In the genomic region with DNA sequence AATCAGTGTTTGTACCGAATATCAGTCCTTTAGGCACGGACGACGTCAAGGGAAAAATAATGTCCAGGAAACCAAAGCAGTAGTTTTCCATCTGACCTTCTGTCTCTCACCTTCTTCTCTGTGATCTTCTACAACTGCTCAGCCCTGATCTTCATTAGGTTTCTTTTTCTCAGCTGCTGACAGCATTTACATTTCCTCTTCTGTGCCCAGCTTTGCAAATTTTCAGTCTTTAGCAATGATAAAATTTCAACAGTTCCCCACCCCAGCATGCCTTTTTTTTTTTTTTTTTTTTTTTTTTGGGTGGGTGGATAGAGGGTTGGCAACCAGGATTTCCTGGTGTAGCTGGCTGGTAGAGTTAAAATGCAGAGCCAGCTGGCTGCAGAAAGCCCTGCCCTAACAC, we compare ENCODE assay signal across 23 mouse cellular contexts. TPM values are rescaled to one million over a fixed set of nuclear protein-coding genes. Genes with fewer than 3 reads are reported as not detected.
DNase-seq lines count a peak whose midpoint lies in the region; ATAC-seq lines count a peak whose summit lies in the region.
"Not testable (repeated sequence)": the region's sequence is repeated elsewhere in the genome, so short reads cannot be mapped to it uniquely, and the experiment has no call there.
"Had no signal": no experiment of that assay in that cellular context is flagged by ENCODE, and none has a peak within 500 bp of the region (broad histone marks: within the 10 kb centered on the region; RNA-seq: fewer than 3 reads in every experiment).

No protein-coding gene starts in this region.

- not testable (repeated sequence) for H3K36me3 ChIP-seq in forebrain, embryonic 11.5 days (ENCODE audit: control insufficient read depth, insufficient read depth, low read length)

- H3K27me3 ChIP-seq in forebrain, embryonic 11.5 days (ENCODE audit: control insufficient read depth, insufficient read depth, low read length): not testable (repeated sequence)

- ATAC-seq in common myeloid progenitor, adult 5-6 weeks (replicated peaks; ENCODE audit: low read depth, poor library complexity, severe bottlenecking): 0 out of 2 replicates have a peak, but pooled peaks have one; percentile 19
- ATAC-seq in forebrain, embryonic 11.5 days (replicated peaks; ENCODE audit: low FRiP score): 0 out of 2 replicates have a peak, but pooled peaks have one; percentile 19
- peak; percentile 62 for ATAC-seq in granulocyte monocyte progenitor cell, adult 5-6 weeks (replicated peaks; ENCODE audit: poor library complexity, severe bottlenecking)
- peak; percentile 62 for ATAC-seq in megakaryocyte, adult 5-6 weeks (ENCODE audit: poor library complexity, severe bottlenecking)
- peak; percentile 57 for ATAC-seq in megakaryocyte progenitor cell, adult 5-6 weeks (replicated peaks; ENCODE audit: poor library complexity)
- ATAC-seq in monocyte, adult 5-6 weeks (replicated peaks; ENCODE audit: insufficient number of reproducible peaks, low FRiP score, low TSS enrichment, poor library complexity, severe bottlenecking): peak; percentile 15; the same call in 1 of the 2 replicates

- not testable (repeated sequence) for H3K27ac ChIP-seq in forebrain, embryonic 11.5 days (ENCODE audit: low read depth, low read length)

- no CpG with 5 or more reads among the region's 4 CpGs for WGBS in forebrain, embryonic 11.5 days

- H3K9ac ChIP-seq in forebrain, embryonic 11.5 days (ENCODE audit: low read length): not testable (repeated sequence)

- not testable (repeated sequence) for H3K4me3 ChIP-seq in forebrain, embryonic 11.5 days (ENCODE audit: low read depth, low read length)

- not testable (repeated sequence) for DNase-seq in forebrain, embryonic 11.5 days (ENCODE audit: low spot score)

- H3K9me3 ChIP-seq in forebrain, embryonic 11.5 days (ENCODE audit: control insufficient read depth, low read length): not testable (repeated sequence)

- H3K4me1 ChIP-seq in forebrain, embryonic 11.5 days (replicated peaks; ENCODE audit: control insufficient read depth, insufficient read depth, low read length): not testable (repeated sequence)

- H3K4me2 ChIP-seq in forebrain, embryonic 11.5 days (ENCODE audit: low read depth, low read length, severe bottlenecking): not testable (repeated sequence)

RNA-seq across cellular contexts. Expression of gene Gm36079, which starts 27.6 kb away (rescaled TPM):
- total RNA-seq in common myeloid progenitor, adult 5-6 weeks (2017): not detected in 2 replicates
- polyA plus RNA-seq in forebrain, embryonic 11.5 days (2014; fragmentation: Nextera tagmentation; extraction: Ambion mirVana): not detected in 2 replicates
- total RNA-seq in granulocyte monocyte progenitor cell, adult 5-6 weeks (2014; fragmentation: Nextera tagmentation): not detected in 2 replicates
- not detected in 2 replicates for total RNA-seq in granulocyte monocyte progenitor cell, adult 5-6 weeks (2017)
- total RNA-seq in megakaryocyte, adult 5-6 weeks (2015): not detected in 2 replicates
- 0.49 TPM in 1 of 2 replicates, not detected in the other for total RNA-seq in megakaryocyte, adult 5-6 weeks (2017)
- total RNA-seq in megakaryocyte progenitor cell, adult 5-6 weeks (2015): 3.7 TPM in 1 of 2 replicates, not detected in the other
- total RNA-seq in megakaryocyte progenitor cell, adult 5-6 weeks (2017): not detected in 2 replicates
- total RNA-seq in monocyte, adult 5-6 weeks (2017): 4.4 TPM in 1 of 3 replicates, not detected in the others
- total RNA-seq: adrenal gland, adult 18-20 months; adrenal gland, adult 2 months; adrenal gland, adult 8-10 months; adrenal gland, postnatal 10 days; adrenal gland, postnatal 14 days; adrenal gland, postnatal 25 days; adrenal gland, postnatal 36 days; adrenal gland, postnatal 4 days; CH12.LX; ES-E14; MEL had no signal
- polyA plus RNA-seq: activated CD4-positive, CD25-positive, alpha-beta regulatory T cell, adult 4 months; brain, embryonic 14.5 days; C2C12; CD4-positive, CD25-positive, alpha-beta regulatory T cell, adult 4 months; G1E; Patski had no signal

RNA-seq across cellular contexts. Expression of gene B020031M17Rik, which starts 48.6 kb away (rescaled TPM):
- total RNA-seq in common myeloid progenitor, adult 5-6 weeks (2017): not detected in 2 replicates
- not detected in 2 replicates for polyA plus RNA-seq in forebrain, embryonic 11.5 days (2014; fragmentation: Nextera tagmentation; extraction: Ambion mirVana)
- total RNA-seq in granulocyte monocyte progenitor cell, adult 5-6 weeks (2014; fragmentation: Nextera tagmentation): not detected in 2 replicates
- total RNA-seq in granulocyte monocyte progenitor cell, adult 5-6 weeks (2017): not detected in 2 replicates
- total RNA-seq in megakaryocyte, adult 5-6 weeks (2015): not detected in 2 replicates
- not detected in 2 replicates for total RNA-seq in megakaryocyte, adult 5-6 weeks (2017)
- total RNA-seq in megakaryocyte progenitor cell, adult 5-6 weeks (2015): not detected in 2 replicates
- total RNA-seq in megakaryocyte progenitor cell, adult 5-6 weeks (2017): not detected in 2 replicates
- not detected in 3 replicates for total RNA-seq in monocyte, adult 5-6 weeks (2017)
- total RNA-seq: adrenal gland, adult 18-20 months; adrenal gland, adult 2 months; adrenal gland, adult 8-10 months; adrenal gland, postnatal 10 days; adrenal gland, postnatal 14 days; adrenal gland, postnatal 25 days; adrenal gland, postnatal 36 days; adrenal gland, postnatal 4 days; G1E; MEL had no signal
- polyA plus RNA-seq: activated CD4-positive, CD25-positive, alpha-beta regulatory T cell, adult 4 months; adrenal gland, adult 2 months; brain, embryonic 14.5 days; CD4-positive, CD25-positive, alpha-beta regulatory T cell, adult 4 months; G1E had no signal

RNA-seq across cellular contexts. Expression of gene Gm21188, which starts 52.8 kb away (rescaled TPM):
- total RNA-seq in common myeloid progenitor, adult 5-6 weeks (2017): 1.7 and 2.2 TPM in 2 replicates
- polyA plus RNA-seq in forebrain, embryonic 11.5 days (2014; fragmentation: Nextera tagmentation; extraction: Ambion mirVana): not detected in 2 replicates
- total RNA-seq in granulocyte monocyte progenitor cell, adult 5-6 weeks (2014; fragmentation: Nextera tagmentation): 63.0 and 68.6 TPM in 2 replicates
- 31.0 and 37.9 TPM in 2 replicates for total RNA-seq in granulocyte monocyte progenitor cell, adult 5-6 weeks (2017)
- 248 and 273 TPM in 2 replicates for total RNA-seq in megakaryocyte, adult 5-6 weeks (2015)
- total RNA-seq in megakaryocyte, adult 5-6 weeks (2017): 152 and 161 TPM in 2 replicates
- total RNA-seq in megakaryocyte progenitor cell, adult 5-6 weeks (2015): 70.2 and 71.3 TPM in 2 replicates
- total RNA-seq in megakaryocyte progenitor cell, adult 5-6 weeks (2017): 34.4 and 35.7 TPM in 2 replicates
- 136 to 183 TPM (median 179 TPM) in 3 replicates for total RNA-seq in monocyte, adult 5-6 weeks (2017)
- total RNA-seq: adrenal gland, adult 2 months; ES-E14; MEL had no signal
- polyA plus RNA-seq: adrenal gland, adult 2 months; brain, embryonic 14.5 days; C2C12 had no signal

Comparison
In these comparisons a context has a peak if more than half of its experiments do, and no peak if none do; other contexts are left out.
1. RNA of gene Gm21188, which starts 52.8 kb away (total RNA-seq): 152 to 273 TPM in megakaryocyte, adult 5-6 weeks, 136 to 183 TPM in monocyte, adult 5-6 weeks, 34.4 to 71.3 TPM in megakaryocyte progenitor cell, adult 5-6 weeks and 31.0 to 68.6 TPM in granulocyte monocyte progenitor cell, adult 5-6 weeks; 1.7 to 2.2 TPM in common myeloid progenitor, adult 5-6 weeks; every median in the first group is over 10 times any median in the second.
2. Peak in every context shown above with its lines, with median percentiles within 50 percentile points of each other: ATAC-seq.